Mouse (Mus musculus): ENCODE results near the gene S100a16. TPM values are rescaled to one million over a fixed set of nuclear protein-coding genes. Genes with fewer than 3 reads are reported as not detected.

Gene S100a16
- total and polyA plus RNA-seq, 2 experiments from 2014 or later, result 87.0 to 103 TPM

DNA sequence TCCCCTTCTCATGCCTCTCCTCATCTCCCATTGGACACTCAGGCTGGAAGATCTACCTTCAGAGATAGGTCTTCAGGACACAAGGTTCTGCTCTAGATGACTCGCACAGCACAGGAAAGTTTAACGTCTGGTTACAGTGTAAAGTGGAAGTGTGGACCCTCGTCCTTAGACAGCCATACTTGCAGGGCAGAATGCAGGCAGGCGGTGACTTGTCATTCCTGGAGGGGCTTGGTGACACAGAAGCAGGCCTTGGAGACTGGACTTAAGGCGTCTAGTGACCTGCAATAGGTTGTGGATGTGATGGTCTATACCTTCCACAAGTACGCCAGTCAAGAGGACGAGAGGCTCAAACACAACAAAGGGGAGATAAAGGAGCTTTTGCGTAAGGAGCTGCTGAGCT lies 52.9 kb downstream of the S100a16 start, which contains the start of gene S100a2:
TSS of gene S100a2 (plus strand) at position 301 of the 400 bp plus-strand sequence.
- H3K27ac ChIP-seq, result no peak within 1 kb of the TSS
- TF ChIP-seq CTCF (IDR thresholded peaks at IDR 0.05; ENCODE audit: low read depth), result no peak
- no peak for DNase-seq (ENCODE audit: low spot score)
- no peaks in the 10 kb centered on the region for H3K9me3 ChIP-seq (ENCODE audit: low read length)
- no peak for ATAC-seq
- H3K36me3 ChIP-seq (ENCODE audit: insufficient read depth, low read length), result no peaks in the 10 kb centered on the region
- no peaks in the 10 kb centered on the region for H3K4me1 ChIP-seq (ENCODE audit: insufficient read depth, low read length)
- no peak within 1 kb of the TSS for H3K9ac ChIP-seq (replicated peaks; ENCODE audit: low read length)
- WGBS, result 86% methylated on average over 8 of the region's 8 CpGs
- H3K4me2 ChIP-seq (ENCODE audit: low read depth, low read length), result no peak within 1 kb of the TSS
- no peak within 1 kb of the TSS for H3K4me3 ChIP-seq (ENCODE audit: low read length)
- no peaks in the 10 kb centered on the region for H3K27me3 ChIP-seq (ENCODE audit: insufficient read depth, low read length)

Other genes with a start within 250 kb of the S100a16 start
- gene Gatad2b, start 244.1 kb upstream of the S100a16 start, total RNA-seq (2014; rRNA removed), result 31.5 and 32.1 TPM in 2 replicates
- gene Gatad2b, start 244.1 kb upstream of the S100a16 start, polyA plus RNA-seq (2015; fragmentation: Nextera tagmentation; extraction: Ambion mirVana), result 13.7 and 14.2 TPM in 2 replicates
- 85.1 and 87.2 TPM in 2 replicates for gene Slc27a3, start 147.3 kb upstream of the S100a16 start, total RNA-seq (2014; rRNA removed)
- 28.3 and 30.3 TPM in 2 replicates for gene Slc27a3, start 147.3 kb upstream of the S100a16 start, polyA plus RNA-seq (2015; fragmentation: Nextera tagmentation; extraction: Ambion mirVana)
- gene Ints3, start 103.6 kb upstream of the S100a16 start, total RNA-seq (2014; rRNA removed), result 58.1 and 71.7 TPM in 2 replicates
- gene Ints3, start 103.6 kb upstream of the S100a16 start, polyA plus RNA-seq (2015; fragmentation: Nextera tagmentation; extraction: Ambion mirVana), result 19.9 and 20.4 TPM in 2 replicates
- gene Npr1, start 71.4 kb upstream of the S100a16 start, total RNA-seq (2014; rRNA removed), result 3.5 and 6.2 TPM in 2 replicates
- gene Npr1, start 71.4 kb upstream of the S100a16 start, polyA plus RNA-seq (2015; fragmentation: Nextera tagmentation; extraction: Ambion mirVana), result 2.8 TPM in 2 replicates
- gene Ilf2, start 61.1 kb upstream of the S100a16 start, total RNA-seq (2014; rRNA removed), result 111 and 119 TPM in 2 replicates
- 177 and 178 TPM in 2 replicates for gene Ilf2, start 61.1 kb upstream of the S100a16 start, polyA plus RNA-seq (2015; fragmentation: Nextera tagmentation; extraction: Ambion mirVana)
- gene Snapin, start 46.2 kb upstream of the S100a16 start, total RNA-seq (2014; rRNA removed), result 49.7 and 52.0 TPM in 2 replicates
- gene Snapin, start 46.2 kb upstream of the S100a16 start, polyA plus RNA-seq (2015; fragmentation: Nextera tagmentation; extraction: Ambion mirVana), result 102 and 106 TPM in 2 replicates
- 210 and 220 TPM in 2 replicates for gene Chtop, start 27.8 kb upstream of the S100a16 start, total RNA-seq (2014; rRNA removed)
- gene Chtop, start 27.8 kb upstream of the S100a16 start, polyA plus RNA-seq (2015; fragmentation: Nextera tagmentation; extraction: Ambion mirVana), result 162 and 165 TPM in 2 replicates
- 27.7 and 28.1 TPM in 2 replicates for gene S100a1, start 22.9 kb upstream of the S100a16 start, total RNA-seq (2014; rRNA removed)
- gene S100a1, start 22.9 kb upstream of the S100a16 start, polyA plus RNA-seq (2015; fragmentation: Nextera tagmentation; extraction: Ambion mirVana), result 88.9 and 93.6 TPM in 2 replicates
- 5.2 and 10.9 TPM in 2 replicates for gene S100a13, start 22.8 kb upstream of the S100a16 start, total RNA-seq (2014; rRNA removed)
- gene S100a13, start 22.8 kb upstream of the S100a16 start, polyA plus RNA-seq (2015; fragmentation: Nextera tagmentation; extraction: Ambion mirVana), result 37.9 and 41.4 TPM in 2 replicates
- not detected in 2 replicates for gene S100a14, start 10.4 kb upstream of the S100a16 start, total RNA-seq (2014; rRNA removed)
- gene S100a14, start 10.4 kb upstream of the S100a16 start, polyA plus RNA-seq (2015; fragmentation: Nextera tagmentation; extraction: Ambion mirVana), result 0.29 TPM in 1 of 2 replicates, not detected in the other
- 1.4 and 5.3 TPM in 2 replicates for gene S100a3, start 23.3 kb downstream of the S100a16 start, total RNA-seq (2014; rRNA removed)
- gene S100a3, start 23.3 kb downstream of the S100a16 start, polyA plus RNA-seq (2015; fragmentation: Nextera tagmentation; extraction: Ambion mirVana), result 1.9 and 2.1 TPM in 2 replicates
- gene S100a2, start 53.0 kb downstream of the S100a16 start, total RNA-seq (2014; rRNA removed), result not detected in 2 replicates
- not detected in 2 replicates for gene S100a2, start 53.0 kb downstream of the S100a16 start, polyA plus RNA-seq (2015; fragmentation: Nextera tagmentation; extraction: Ambion mirVana)
- gene Gm42674, start 64.7 kb downstream of the S100a16 start, total RNA-seq (2014; rRNA removed), result not detected in 2 replicates
- not detected in 2 replicates for gene Gm42674, start 64.7 kb downstream of the S100a16 start, polyA plus RNA-seq (2015; fragmentation: Nextera tagmentation; extraction: Ambion mirVana)
- 3.0 TPM in 1 of 2 replicates, not detected in the other for gene S100a4, start 66.5 kb downstream of the S100a16 start, total RNA-seq (2014; rRNA removed)
- 2.3 and 3.1 TPM in 2 replicates for gene S100a4, start 66.5 kb downstream of the S100a16 start, polyA plus RNA-seq (2015; fragmentation: Nextera tagmentation; extraction: Ambion mirVana)
- gene S100a5, start 71.3 kb downstream of the S100a16 start, total RNA-seq (2014; rRNA removed), result not detected in 2 replicates
- gene S100a5, start 71.3 kb downstream of the S100a16 start, polyA plus RNA-seq (2015; fragmentation: Nextera tagmentation; extraction: Ambion mirVana), result not detected in 2 replicates
- gene S100a6, start 75.6 kb downstream of the S100a16 start, total RNA-seq (2014; rRNA removed), result 4.4 and 12.9 TPM in 2 replicates
- gene S100a6, start 75.6 kb downstream of the S100a16 start, polyA plus RNA-seq (2015; fragmentation: Nextera tagmentation; extraction: Ambion mirVana), result 53.8 and 59.0 TPM in 2 replicates
- gene S100a7a, start 116.8 kb downstream of the S100a16 start, total RNA-seq (2014; rRNA removed), result not detected in 2 replicates
- gene S100a7a, start 116.8 kb downstream of the S100a16 start, polyA plus RNA-seq (2015; fragmentation: Nextera tagmentation; extraction: Ambion mirVana), result not detected in 2 replicates
- gene S100a8, start 131.7 kb downstream of the S100a16 start, total RNA-seq (2014; rRNA removed), result 1.0 TPM in 1 of 2 replicates, not detected in the other
- 6.3 and 6.7 TPM in 2 replicates for gene S100a8, start 131.7 kb downstream of the S100a16 start, polyA plus RNA-seq (2015; fragmentation: Nextera tagmentation; extraction: Ambion mirVana)
- 1.3 TPM in 1 of 2 replicates, not detected in the other for gene S100a9, start 158.5 kb downstream of the S100a16 start, total RNA-seq (2014; rRNA removed)
- 5.0 and 6.4 TPM in 2 replicates for gene S100a9, start 158.5 kb downstream of the S100a16 start, polyA plus RNA-seq (2015; fragmentation: Nextera tagmentation; extraction: Ambion mirVana)
- not detected in 2 replicates for gene Pglyrp4, start 189.7 kb downstream of the S100a16 start, total RNA-seq (2014; rRNA removed)
- not detected in 2 replicates for gene Pglyrp4, start 189.7 kb downstream of the S100a16 start, polyA plus RNA-seq (2015; fragmentation: Nextera tagmentation; extraction: Ambion mirVana)
- gene Gm5849, start 240.6 kb downstream of the S100a16 start, total RNA-seq (2014; rRNA removed), result not detected in 2 replicates
- not detected in 2 replicates for gene Gm5849, start 240.6 kb downstream of the S100a16 start, polyA plus RNA-seq (2015; fragmentation: Nextera tagmentation; extraction: Ambion mirVana)

Data from hindbrain, postnatal 0 days (tissue).